Mouse (Mus musculus) liver, embryonic 12.5 days (tissue): Measurements from ENCODE around the gene Rbl1. TPM values are rescaled to one million over a fixed set of nuclear protein-coding genes. Genes with fewer than 3 reads are reported as not detected.
"Not testable (repeated sequence)": the region's sequence is repeated elsewhere in the genome, so short reads cannot be mapped to it uniquely, and the experiment has no call there.

Source experiments
- ATAC-seq: fragments of 200-750 bp; cut with Nextera tagmentation; 2 replicates; pipeline ENCODE4 v1.8.0; 2017; ENCODE audit warnings: moderate number of reproducible peaks, mild to moderate bottlenecking, moderate library complexity
- H3K27ac ChIP-seq: fragments of 300-500 bp; sonication (generic); 2 replicates; pipeline ENCODE4 v1.5.1; 2016; ENCODE audit warnings: mild to moderate bottlenecking
- H3K27me3 ChIP-seq: fragments of 300-500 bp; sonication (generic); replicated peaks from 2 replicates; pipeline ENCODE4 v1.6.1; 2016; ENCODE audit warnings: mild to moderate bottlenecking, moderate library complexity
- H3K36me3 ChIP-seq: fragments of 300-500 bp; sonication (generic); 2 replicates; pipeline ENCODE4 v1.6.1; 2016; ENCODE audit warnings: mild to moderate bottlenecking, moderate library complexity
- H3K4me1 ChIP-seq: fragments of 300-500 bp; sonication (generic); 2 replicates; pipeline ENCODE4 v1.6.1; 2016
- H3K4me2 ChIP-seq: fragments of 300-500 bp; sonication (generic); 2 replicates; pipeline ENCODE4 v1.6.1; 2016; ENCODE audit warnings: mild to moderate bottlenecking, moderate library complexity
- H3K4me3 ChIP-seq: fragments of 300-500 bp; sonication (generic); 2 replicates; pipeline ENCODE4 v1.5.1; 2016; ENCODE audit warnings: mild to moderate bottlenecking, moderate library complexity
- H3K9ac ChIP-seq: fragments of 300-500 bp; sonication (generic); 2 replicates; pipeline ENCODE4 v1.6.1; 2016; ENCODE audit warnings: mild to moderate bottlenecking, moderate library complexity
- H3K9me3 ChIP-seq: fragments of 300-500 bp; sonication (generic); replicated peaks from 2 replicates; pipeline ENCODE4 v1.6.1; 2016; ENCODE audit warnings: mild to moderate bottlenecking, moderate library complexity
- WGBS: fragments of 180-500 bp; shearing (Covaris S2); methylation state at CpG from one replicate; pipeline ENCODE4 v1.1.7; 2016; ENCODE audit not compliant: insufficient replicate concordance; 5-methylcytosine and 5-hydroxymethylcytosine counted together
- polyA plus RNA-seq: library from polyadenylated mRNA; unstranded; fragments of >200 nt; fragmentation: Nextera tagmentation; extraction: Ambion mirVana; gene quantifications from 2 replicates; pipeline ENCODE4 v1.2.1, GENCODE M21; 2016

Rbl1 gene
- polyA plus RNA-seq, 1 experiment from 2014 or later, result 27.9 TPM

DNA sequence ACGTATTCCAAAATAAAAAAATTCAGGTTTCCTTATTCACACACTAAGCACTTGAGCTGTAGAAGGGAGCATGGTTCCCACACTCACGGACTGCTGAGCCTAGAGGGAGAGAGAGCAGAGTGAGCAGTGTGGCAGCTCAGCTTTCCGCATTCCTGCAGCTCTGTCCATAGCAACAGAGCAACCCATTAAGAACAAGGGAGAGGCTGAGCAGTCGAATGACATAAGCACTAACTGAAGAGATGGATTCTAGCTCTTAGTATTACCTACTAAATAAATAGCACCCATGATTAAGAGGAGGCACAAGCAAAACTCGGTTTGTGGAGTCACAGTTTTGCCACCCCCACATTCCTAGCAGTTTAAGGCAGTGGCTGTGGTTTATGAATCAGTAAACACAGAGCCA lies 34.2 kb downstream of the Rbl1 start:
- H3K4me1 ChIP-seq, result no peaks in the 10 kb centered on the region

DNA sequence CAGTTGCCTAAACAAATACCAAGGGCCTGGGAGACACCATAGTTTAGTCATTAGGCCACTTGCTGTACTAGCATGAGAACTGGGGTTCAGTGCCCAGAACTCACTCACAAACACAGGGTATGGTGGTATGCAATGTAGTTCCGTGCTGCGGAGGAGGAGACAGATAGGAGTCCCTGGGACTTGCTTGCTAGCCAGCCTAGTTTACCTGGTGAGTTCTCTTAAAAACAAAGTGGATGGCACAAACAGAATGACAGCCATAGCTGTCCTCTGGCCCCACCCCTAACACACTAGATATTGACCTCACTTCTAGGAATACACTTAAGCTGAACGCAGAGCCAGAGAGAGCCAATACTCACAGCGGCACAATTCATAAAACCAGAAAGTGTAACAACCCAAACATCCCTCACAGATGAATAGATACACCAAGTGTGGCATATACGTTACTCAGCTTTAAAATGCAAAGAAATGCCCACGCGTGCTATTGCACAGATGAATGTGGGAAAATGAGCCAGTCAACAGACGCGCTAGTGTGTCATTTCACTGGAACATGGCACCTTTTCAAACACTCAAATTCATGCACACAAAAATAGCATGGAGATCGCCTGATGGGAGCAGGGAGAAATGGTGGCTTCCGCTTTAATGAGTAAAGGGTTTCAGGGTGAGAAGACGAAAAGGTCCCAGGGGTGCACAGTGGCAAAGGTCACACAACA lies 37.8 kb downstream of the Rbl1 start:
- no peak overlapping the region for H3K4me2 ChIP-seq
- no peaks in the 10 kb centered on the region for H3K9me3 ChIP-seq
- WGBS, result 93% methylated on average over 12 of the region's 12 CpGs
- H3K9ac ChIP-seq, result no peak overlapping the region
- H3K27me3 ChIP-seq, result no peaks in the 10 kb centered on the region
- H3K36me3 ChIP-seq, result peaks cover 88% of the 10 kb centered on the region
- H3K4me1 ChIP-seq, result no peaks in the 10 kb centered on the region
- ATAC-seq, result no peak
- H3K4me3 ChIP-seq, result no peak overlapping the region
- no peak overlapping the region for H3K27ac ChIP-seq

More for the DNA sequence above, 34.2 kb downstream of the Rbl1 start:
- peaks cover 88% of the 10 kb centered on the region for H3K36me3 ChIP-seq
- H3K4me3 ChIP-seq, result no peak overlapping the region
- WGBS, result 59% methylated on average over 5 of the region's 5 CpGs
- no peak overlapping the region for H3K27ac ChIP-seq
- no peak for ATAC-seq
- no peaks in the 10 kb centered on the region for H3K9me3 ChIP-seq
- no peaks in the 10 kb centered on the region for H3K27me3 ChIP-seq
- H3K9ac ChIP-seq, result no peak overlapping the region
- no peak overlapping the region for H3K4me2 ChIP-seq

DNA sequence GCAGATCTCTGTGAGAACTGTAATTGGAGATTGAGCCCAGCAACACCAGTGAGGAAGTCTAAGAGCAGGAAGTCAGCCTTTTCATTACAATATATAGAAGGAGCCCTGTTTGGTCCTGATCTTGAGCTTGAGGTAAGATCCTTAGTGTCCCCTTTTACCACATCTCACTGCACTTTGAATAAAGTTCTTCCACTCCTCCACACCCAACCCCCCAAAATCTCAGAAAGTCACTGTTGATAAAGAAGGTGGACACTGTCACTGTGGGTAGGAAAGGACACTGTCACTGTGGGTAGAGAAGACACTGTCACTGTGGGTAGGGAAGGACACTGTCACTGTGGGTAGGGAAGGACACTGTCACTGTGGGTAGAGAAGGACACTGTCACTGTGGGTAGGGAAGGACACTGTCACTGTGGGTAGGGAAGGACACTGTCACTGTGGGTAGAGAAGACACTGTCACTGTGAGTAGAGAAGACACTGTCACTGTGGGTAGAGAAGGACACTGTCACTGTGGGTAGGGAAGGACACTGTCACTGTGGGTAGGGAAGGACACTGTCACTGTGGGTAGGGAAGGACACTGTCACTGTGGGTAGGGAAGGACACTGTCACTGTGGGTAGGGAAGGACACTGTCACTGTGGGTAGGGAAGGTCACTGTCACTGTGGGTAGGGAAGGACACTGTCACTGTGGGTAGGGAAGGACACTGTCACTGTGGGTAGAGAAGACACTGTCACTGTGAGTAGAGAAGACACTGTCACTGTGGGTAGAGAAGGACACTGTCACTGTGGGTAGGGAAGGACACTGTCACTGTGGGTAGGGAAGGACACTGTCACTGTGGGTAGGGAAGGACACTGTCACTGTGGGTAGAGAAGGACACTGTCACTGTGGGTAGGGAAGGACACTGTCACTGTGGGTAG lies 38.8 kb downstream of the Rbl1 start:
- H3K4me3 ChIP-seq, H3K27ac ChIP-seq, H3K9me3 ChIP-seq, H3K4me2 ChIP-seq, H3K9ac ChIP-seq, H3K4me1 ChIP-seq, H3K27me3 ChIP-seq, ATAC-seq: not testable (repeated sequence)
- H3K36me3 ChIP-seq, result peaks cover 91% of the 10 kb centered on the region

DNA sequence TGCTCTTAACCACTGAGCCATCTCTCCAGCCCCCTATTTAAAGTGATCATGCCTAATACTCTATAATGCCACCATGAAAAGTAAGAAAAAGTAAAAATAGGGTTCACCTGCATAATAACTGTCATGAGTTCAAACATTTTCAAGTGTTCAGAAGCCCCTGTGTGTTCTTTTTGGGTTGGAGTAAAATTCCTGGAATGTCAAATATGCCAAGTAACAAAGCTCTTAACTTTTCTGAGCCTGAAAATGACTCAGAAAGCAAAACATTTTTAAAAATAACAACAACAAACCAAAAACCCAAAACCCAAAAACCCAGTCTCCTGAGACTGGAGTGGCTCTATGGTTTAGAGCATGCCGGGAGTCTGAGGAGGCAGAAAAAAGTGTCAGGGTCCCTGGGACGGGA lies 40.2 kb downstream of the Rbl1 start:
- peaks cover 91% of the 10 kb centered on the region for H3K36me3 ChIP-seq
- H3K4me2 ChIP-seq, result no peak overlapping the region
- 82% methylated on average over 2 of the region's 2 CpGs for WGBS

DNA sequence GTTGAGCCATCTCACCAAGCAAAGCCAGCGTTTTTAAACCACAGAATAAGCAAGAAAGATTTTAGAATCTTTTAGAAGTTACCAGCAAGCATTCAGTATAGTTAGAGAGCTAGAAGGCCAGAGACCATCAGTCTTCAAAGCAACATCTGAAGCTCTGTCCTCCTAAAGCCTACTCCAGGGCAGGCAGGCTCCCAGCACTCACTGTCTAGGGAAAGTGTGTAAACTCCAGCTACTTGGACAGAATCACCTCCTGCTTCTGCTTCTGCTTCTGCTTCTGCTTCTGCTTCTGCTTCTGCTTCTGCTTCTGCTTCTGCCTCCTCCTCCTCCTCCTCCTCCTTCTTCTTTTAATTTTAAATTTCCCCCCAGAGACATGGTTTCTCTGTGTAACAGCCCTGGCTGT lies 48.3 kb downstream of the Rbl1 start:
- Histone ChIP-seq H3K27me3 (no peaks in the 10 kb centered on the region), H3K4me2 (no peak overlapping the region), H3K9me3 (no peaks in the 10 kb centered on the region), H3K36me3 (peaks cover 97% of the 10 kb centered on the region), H3K27ac (no peak overlapping the region), H3K9ac (no peak overlapping the region), H3K4me1 (no peaks in the 10 kb centered on the region), H3K4me3 (no peak overlapping the region)
- no peak for ATAC-seq
- 73% methylated on average over 1 of the region's 1 CpGs for WGBS

More for the DNA sequence above, 40.2 kb downstream of the Rbl1 start:
- Histone ChIP-seq H3K9me3 (no peaks in the 10 kb centered on the region), H3K27me3 (no peaks in the 10 kb centered on the region), H3K4me1 (no peaks in the 10 kb centered on the region), H3K27ac (no peak overlapping the region), H3K4me3 (no peak overlapping the region), H3K9ac (no peak overlapping the region)
- no peak for ATAC-seq

DNA sequence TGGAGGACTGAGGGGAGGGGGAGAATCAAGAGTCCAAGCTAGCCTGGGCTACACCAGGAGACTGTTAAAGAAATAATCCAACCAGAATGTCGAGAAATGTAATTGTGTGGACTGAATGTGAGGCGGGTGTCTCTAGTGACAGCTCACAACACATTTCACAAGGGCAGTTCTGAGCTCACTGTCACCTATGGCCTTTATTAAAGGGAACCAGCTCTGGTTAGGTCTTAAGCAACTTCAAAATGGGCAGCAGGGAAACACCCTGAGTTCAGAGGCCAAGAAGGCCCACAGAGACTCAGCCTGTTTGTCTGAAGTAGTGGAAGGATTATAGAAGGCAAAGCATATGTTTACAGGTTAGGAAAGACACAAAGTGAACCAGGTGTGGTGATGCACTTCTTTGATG lies 51.1 kb downstream of the Rbl1 start:
- 78% methylated on average over 2 of the region's 2 CpGs for WGBS
- Histone ChIP-seq H3K4me3 (no peak overlapping the region), H3K9ac (no peak overlapping the region), H3K27ac (no peak overlapping the region), H3K36me3 (peaks cover 97% of the 10 kb centered on the region), H3K4me2 (no peak overlapping the region), H3K27me3 (no peaks in the 10 kb centered on the region), H3K9me3 (no peaks in the 10 kb centered on the region), H3K4me1 (peaks cover 6% of the 10 kb centered on the region; the same call in 1 of the 2 replicates)
- ATAC-seq, result no peak

DNA sequence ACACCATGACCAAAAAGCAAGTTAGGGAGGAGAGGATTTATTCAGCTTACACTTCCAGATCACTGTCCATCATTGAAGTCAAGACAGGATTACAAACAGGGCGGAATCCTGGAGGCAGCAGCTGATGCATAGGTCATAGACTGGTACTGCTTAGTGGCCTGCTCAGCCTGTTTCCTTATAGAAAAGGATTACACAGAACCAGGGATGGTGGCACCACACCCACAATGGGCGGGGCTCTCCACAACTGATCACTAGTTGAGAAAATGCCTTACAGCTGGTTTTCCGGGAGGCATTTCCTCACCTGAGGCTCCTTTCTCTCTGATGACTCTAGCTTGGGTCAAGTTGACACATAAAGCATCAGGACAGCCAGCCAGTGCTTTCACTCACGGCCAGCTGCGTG lies 55.9 kb downstream of the Rbl1 start:
- 91% methylated on average over 5 of the region's 5 CpGs for WGBS
- Histone ChIP-seq H3K9me3 (no peaks in the 10 kb centered on the region), H3K4me1 (peaks cover 7% of the 10 kb centered on the region; the same call in 1 of the 2 replicates), H3K9ac (no peak overlapping the region), H3K4me3 (no peak overlapping the region), H3K27me3 (no peaks in the 10 kb centered on the region), H3K4me2 (no peak overlapping the region), H3K36me3 (peaks cover 91% of the 10 kb centered on the region), H3K27ac (no peak overlapping the region)
- ATAC-seq, result no peak

DNA sequence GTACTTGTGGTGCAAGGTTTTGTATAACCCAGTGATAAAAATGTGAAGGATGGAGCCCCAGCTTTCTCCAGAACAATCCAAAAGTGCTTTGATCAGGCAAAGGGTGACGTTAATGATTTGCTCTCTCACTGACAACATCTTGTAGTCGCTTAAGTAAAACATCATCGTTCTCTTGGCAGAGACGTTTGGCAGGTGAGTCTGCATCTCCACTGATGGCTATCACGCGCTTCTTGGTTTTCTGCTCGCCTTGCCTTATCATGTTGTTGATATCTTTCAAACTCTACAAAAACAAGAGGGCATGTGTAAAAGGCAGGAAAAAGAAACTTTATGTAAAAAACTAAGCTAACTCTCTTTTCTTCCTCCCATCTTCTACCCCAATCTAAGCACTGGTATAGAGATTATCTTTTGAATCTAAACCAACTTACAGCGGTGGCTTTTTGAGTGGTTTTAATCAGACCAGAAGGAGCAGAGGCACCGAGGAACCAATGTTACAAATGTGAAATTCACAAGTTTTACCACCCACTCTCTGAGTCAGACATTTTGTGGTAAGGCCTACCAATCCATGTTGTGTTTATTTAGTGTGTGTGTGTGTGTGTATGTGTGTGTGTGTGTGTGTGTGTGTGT lies 56.8 kb downstream of the Rbl1 start:
- H3K4me2 ChIP-seq, result no peak overlapping the region
- peaks cover 82% of the 10 kb centered on the region for H3K36me3 ChIP-seq
- 79% methylated on average over 9 of the region's 9 CpGs for whole genome bisulfite sequencing
- H3K9me3 ChIP-seq, result no peaks in the 10 kb centered on the region
- no peak overlapping the region for H3K4me3 ChIP-seq
- peaks cover 7% of the 10 kb centered on the region; the same call in 1 of the 2 replicates for H3K4me1 ChIP-seq
- no peak for ATAC-seq
- no peaks in the 10 kb centered on the region for H3K27me3 ChIP-seq
- H3K27ac ChIP-seq, result no peak overlapping the region
- H3K9ac ChIP-seq, result no peak overlapping the region

DNA sequence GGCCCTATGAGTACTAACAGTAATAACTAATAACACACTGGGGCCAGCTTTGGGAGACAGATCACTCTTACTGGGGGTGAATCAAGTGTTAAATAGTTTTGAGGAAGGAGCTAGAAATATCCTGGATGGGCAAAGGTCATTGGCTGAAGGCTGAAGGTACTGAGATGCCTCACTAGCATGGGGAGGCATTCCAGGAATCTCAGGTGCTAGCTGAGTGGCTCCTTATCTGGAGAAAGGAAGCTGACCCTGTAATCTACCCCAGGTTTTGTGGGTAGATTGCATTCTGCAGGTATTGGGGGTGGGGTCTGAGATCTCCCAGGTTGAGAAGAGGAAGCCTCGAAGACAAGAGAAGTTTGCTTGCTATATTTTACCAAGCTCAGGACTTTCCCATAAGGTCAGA lies 59.2 kb downstream of the Rbl1 start:
- Histone ChIP-seq H3K4me1 (peaks cover 7% of the 10 kb centered on the region; the same call in 1 of the 2 replicates), H3K27me3 (no peaks in the 10 kb centered on the region), H3K9ac (no peak overlapping the region), H3K9me3 (no peaks in the 10 kb centered on the region), H3K4me2 (no peak overlapping the region), H3K4me3 (no peak overlapping the region), H3K27ac (no peak overlapping the region), H3K36me3 (peaks cover 58% of the 10 kb centered on the region)
- no peak for ATAC-seq
- WGBS, result 58% methylated on average over 1 of the region's 1 CpGs

DNA sequence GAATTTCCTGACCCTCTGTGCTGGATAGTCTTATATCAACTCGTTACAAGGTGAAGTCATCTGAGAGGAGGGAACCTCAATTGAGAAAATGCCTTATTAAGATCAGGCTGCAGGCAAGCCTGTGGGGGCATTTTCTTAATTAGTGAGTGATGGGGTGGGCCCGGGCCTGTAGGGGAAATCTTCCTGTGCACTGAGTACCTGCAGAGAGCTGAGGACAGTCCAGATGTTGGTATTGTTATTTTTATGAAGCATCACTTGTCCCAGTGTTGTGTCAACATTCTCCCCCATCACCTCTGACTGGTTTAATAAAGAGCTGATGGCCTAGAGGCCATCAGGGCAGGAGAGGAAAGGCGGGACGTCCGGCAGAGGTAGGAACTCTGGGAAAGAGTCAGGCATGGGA lies 60.2 kb downstream of the Rbl1 start:
- Histone ChIP-seq H3K4me2 (no peak overlapping the region), H3K27ac (no peak overlapping the region), H3K36me3 (peaks cover 48% of the 10 kb centered on the region), H3K4me3 (no peak overlapping the region), H3K4me1 (peaks cover 11% of the 10 kb centered on the region), H3K27me3 (no peaks in the 10 kb centered on the region), H3K9me3 (no peaks in the 10 kb centered on the region), H3K9ac (no peak overlapping the region)
- 88% methylated on average over 5 of the region's 5 CpGs for WGBS
- ATAC-seq, result no peak

DNA sequence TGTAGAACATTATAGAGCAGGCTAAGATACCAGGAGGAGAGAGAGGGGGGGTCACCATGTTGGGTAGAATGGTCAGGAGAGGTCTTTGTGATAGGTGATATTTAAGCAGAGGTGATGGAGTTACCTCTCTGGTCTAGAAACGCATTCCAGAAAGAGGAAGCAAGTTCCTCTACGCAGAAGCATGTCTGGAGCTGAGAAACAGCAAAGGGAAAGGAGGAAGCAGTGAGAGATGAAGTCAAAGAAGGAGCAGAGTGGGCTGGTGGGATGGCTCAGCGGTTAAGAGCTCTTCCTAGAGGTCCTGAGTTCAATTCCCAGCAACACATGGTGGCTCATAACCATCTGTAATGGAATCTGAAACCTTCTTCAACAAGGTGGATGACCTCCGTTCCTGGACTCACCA lies 62.4 kb downstream of the Rbl1 start:
- 57% methylated on average over 4 of the region's 4 CpGs for WGBS

DNA sequence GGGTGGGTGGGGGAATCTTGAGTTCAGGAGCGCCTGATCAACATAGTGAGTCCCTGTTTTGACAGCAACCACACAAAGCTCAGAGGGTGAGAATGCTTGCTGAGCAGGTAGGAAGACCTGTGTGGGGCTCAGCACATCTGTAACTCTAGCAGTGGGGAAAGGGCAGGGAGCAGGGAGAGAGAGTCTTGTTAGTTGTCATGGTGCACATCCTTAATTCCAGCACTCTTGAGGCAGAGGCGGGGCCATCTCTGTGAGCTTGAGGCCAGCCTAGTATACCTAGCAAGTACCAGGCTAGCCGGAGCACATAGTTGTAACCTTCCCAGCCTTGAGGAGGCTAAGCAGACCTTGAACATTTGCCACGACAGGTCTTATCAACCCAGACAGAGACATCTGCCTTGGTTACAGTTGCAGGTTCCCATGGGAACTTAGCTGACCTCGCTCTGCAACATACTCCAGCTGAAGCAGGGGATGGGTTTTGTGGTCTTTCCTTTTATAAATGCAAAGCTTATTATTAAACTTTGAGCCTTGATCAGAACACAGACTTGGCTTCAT lies 65.0 kb downstream of the Rbl1 start:
- ATAC-seq, result no peak
- Histone ChIP-seq H3K4me2 (no peak overlapping the region), H3K36me3 (peaks cover 6% of the 10 kb centered on the region), H3K9me3 (no peaks in the 10 kb centered on the region), H3K4me3 (no peak overlapping the region), H3K9ac (no peak overlapping the region), H3K27ac (no peak overlapping the region), H3K27me3 (no peaks in the 10 kb centered on the region), H3K4me1 (peaks cover 24% of the 10 kb centered on the region)
- WGBS, result 52% methylated on average over 5 of the region's 5 CpGs

More for the DNA sequence above, 62.4 kb downstream of the Rbl1 start:
- Histone ChIP-seq H3K4me2 (no peak overlapping the region), H3K4me3 (no peak overlapping the region), H3K36me3 (peaks cover 27% of the 10 kb centered on the region), H3K9me3 (no peaks in the 10 kb centered on the region), H3K27me3 (no peaks in the 10 kb centered on the region), H3K27ac (no peak overlapping the region), H3K4me1 (peaks cover 10% of the 10 kb centered on the region), H3K9ac (no peak overlapping the region)
- no peak for ATAC-seq
